Mouse (Mus musculus) layer of hippocampus, adult 18-20 months (tissue): ENCODE results near the gene Disp3. TPM values are rescaled to one million over a fixed set of nuclear protein-coding genes. Genes with fewer than 3 reads are reported as not detected.
A peak's percentile ranks its signal among the peaks of the same experiment; 100 is the strongest.

Source experiments
- DNase-seq, 2 experiments: peaks; one replicate each; pipeline ENCODE4 v3.0.0; 2022; ENCODE audit warnings: low spot score in 2 of 2
- long read RNA-seq: library from polyadenylated mRNA; stranded (forward); transcript quantifications from one replicate; pipeline ENCODE4 v2.0.0, GENCODE M21; 2021
- total RNA-seq, 2 experiments: library from RNA; stranded (reverse); gene quantifications; 2 replicates each; pipeline ENCODE4 v1.2.3; 2021

Disp3 gene
- total RNA-seq = 10 to 100 TPM; 34.2 to 37.7 TPM
- long read RNA-seq, full-length matches to known transcripts = 53 of 90 reads
- long read RNA-seq, partial matches to known transcripts = 11 of 90 reads
- long read RNA-seq, other reads (novel, unspliced or antisense) = 26 of 90 reads

DNA sequence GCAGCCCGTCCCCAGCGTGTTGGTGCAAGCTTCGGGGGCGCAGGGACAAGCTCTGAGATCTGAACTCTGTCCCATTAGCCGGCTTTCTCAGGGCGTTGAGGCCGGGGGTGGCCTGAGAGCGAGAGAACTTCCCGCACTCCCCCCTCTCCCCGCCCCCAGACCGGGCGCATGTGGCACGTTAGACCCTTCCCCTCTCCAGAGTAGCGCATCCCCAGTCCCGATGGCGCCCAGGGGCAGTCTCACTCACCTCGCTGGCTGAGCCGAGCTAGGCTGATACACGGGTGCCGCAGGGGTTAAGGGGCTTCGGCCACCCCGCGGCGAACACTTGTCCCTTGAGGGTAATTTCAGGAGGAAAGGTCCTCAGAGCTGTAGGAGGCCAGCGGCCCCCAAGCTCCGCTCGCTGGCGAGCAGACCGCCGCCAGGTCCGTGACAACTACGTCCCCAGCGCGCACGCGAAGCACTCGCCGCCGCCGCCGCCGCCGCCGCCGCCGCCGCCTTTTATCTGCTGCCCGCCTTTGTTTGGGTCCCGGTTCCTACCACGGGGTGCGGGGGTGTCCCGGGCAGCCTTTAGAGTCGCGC is at the start of gene Disp3:
Gene Disp3, minus strand, starts transcription at position 490 of the 579 bp plus-strand sequence.
- no peak for DNase-seq

GRCm38 (mm10) chr4:148330269-148330668 is 42.5 kb upstream of the Disp3 start:
- no peak for DNase-seq

DNA sequence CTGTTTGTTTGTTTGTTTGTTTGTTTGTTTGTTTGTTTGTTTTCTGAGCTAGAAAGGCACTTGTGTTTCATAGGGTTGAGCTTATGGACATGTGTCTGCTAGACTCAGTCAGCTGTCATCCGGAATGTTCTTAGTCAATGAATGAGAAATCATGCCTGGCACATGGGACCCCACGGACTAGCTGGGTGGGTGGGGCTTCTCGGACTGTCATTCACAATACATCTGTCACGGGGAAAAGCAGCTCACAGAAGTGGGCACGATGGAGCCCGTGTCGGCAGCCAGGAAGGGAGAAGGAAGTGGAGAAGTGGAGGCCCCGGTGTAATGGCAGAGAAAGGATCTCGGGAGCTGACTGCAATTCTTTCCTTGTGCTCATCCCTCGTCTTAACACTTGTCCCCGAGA is 41.7 kb upstream of the Disp3 start:
- no peak for DNase-seq

GRCm38 (mm10) chr4:148328237-148328636 is 40.5 kb upstream of the Disp3 start:
- no peak for DNase-seq

DNA sequence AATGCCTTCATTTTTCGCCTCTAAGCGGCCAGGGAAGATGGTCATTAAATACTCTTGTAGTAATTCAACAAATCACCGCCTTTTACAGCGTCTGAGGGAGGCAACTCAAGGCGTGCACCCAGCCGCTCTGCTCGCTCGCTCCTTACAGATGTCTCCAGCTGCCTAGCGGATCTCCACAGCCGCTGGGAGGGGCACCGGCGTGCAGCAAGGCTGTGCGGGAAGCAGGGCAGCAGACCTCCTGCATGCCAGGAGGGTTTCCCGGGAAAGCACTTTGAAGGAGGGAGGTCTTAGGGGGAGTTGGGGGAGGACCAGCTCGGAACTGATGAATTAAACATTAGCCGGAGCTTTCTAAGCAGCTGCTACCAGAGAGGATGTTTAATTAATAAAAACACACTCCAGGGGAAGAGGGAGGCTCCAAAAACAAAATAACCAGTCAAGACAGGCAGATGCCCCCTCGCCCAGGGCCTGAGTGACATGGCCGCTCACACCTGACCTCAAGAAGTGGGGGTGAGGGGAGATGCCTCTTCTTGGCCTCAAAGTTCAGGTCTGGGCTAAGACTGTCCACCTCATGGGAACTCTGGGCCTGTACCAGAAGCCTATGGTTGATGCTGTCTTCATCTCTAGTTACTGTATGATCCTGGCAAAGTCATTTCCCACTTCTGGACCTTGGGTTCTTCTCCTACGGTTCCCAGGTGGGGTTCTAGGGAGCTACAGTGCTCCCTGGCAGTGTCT is 39.7 kb upstream of the Disp3 start:
- peak in 1 of 2 experiments; percentile 30 for DNase-seq

- no peak for DNase-seq
Observed at GRCm38 (mm10) chr4:148326791-148327190, 39.0 kb upstream of the Disp3 start.

GRCm38 (mm10) chr4:148325951-148326350 is 38.2 kb upstream of the Disp3 start:
- no peak for DNase-seq

- no peak for DNase-seq
Observed at GRCm38 (mm10) chr4:148325057-148325456, 37.3 kb upstream of the Disp3 start.

- peak in 1 of 2 experiments; percentile 43 for DNase-seq
Observed at GRCm38 (mm10) chr4:148322152-148322551, 34.4 kb upstream of the Disp3 start.

DNA sequence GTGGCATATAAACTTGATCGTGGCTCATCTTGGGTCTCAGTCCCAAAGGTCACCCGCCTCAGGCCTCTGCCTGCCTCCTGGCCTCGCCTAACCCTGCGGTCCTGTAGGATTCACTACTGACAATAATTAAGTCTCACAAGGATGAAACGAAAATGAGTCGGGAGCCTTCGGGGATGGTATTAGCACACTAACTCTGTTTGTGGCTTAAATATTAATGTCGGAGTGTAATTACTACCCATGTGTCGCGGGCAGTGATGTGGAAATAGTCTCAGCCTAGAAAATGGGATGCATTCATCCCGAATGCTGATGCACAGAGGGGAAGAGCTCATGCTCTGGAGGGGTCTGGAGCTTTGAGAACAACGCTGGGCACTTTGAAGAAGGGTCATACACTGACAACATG is 31.6 kb upstream of the Disp3 start:
- DNase-seq = no peak

DNA sequence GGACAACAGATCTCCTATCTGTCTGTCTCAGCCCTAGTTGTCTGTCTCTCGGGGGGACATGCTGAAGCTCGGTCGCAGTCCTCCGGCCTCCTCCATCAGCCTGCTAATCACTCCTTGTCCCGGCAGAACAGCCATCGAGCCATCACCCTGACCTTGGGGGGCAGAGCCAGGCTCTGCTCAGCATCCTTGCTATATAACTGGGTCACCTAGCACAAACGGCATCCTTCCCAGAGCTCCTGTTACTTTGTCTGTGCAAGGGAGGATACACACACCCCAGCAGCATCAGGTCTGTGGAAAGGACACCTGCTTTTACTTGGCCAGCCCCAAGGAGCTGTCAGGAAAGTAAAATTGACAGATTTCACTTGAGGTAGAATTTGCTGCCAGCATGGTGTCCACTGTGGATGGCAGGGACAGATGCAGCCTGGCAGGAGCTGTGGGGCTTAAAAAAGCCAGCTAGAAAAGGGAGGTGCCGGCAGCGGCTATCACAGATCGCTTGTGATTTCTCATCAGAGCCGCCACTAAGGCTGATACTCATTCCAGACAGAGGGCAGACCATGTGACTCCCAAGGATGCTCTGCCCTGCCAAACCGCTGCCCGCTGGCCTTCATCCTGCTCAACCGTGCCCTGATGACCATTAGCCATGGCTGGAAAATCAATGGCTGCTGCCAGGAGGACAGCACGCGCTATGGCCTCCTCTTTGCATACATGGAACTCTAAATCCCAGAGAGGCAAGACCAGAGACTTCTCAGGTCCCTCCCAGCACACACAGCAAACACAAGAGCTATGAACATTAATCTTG is 27.8 kb upstream of the Disp3 start:
- DNase-seq = no peak

- DNase-seq = peak; percentile 66 to 77
Observed at GRCm38 (mm10) chr4:148314396-148314795, 26.6 kb upstream of the Disp3 start.

DNA sequence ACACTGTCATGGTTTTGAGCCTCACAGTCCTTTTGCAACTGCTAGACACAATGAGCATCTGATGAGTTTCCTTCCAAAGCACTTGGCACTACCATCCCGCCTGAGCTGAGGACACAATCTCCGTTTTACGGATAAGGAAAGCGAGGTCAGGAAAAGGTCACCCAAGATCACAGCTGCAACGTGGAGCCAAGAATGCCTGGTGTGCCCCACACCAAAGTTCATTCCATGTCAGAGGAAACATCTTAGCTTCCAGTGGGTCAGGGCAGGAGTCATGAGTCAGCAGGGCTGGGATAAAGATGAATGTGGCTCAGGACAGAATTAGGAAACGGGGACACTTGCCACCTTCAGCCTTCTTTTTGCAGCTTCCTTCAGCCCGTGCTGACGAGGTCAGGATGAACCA is 25.8 kb upstream of the Disp3 start:
- no peak for DNase-seq

- DNase-seq = no peak
Observed at GRCm38 (mm10) chr4:148312296-148313116, 24.7 kb upstream of the Disp3 start.

DNA sequence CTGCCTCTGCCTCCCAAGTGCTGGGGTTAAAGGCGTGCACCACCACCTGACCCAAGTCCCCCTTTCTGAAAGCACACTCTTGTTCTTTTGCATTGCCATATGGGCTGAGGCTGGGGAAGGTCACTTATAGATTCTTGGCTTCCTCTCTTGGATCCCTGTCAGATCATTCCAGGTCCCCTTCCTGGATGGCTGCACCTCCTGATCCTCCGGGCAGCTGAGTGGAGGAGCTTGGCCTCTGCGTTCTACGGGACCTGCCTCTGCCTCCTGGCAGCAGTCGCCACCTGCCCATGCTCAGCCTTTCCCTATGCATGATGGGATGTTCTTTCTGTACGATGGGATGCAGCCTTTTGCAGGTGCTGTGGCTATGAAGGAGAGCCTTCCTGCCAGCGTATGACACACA is 23.1 kb upstream of the Disp3 start:
- DNase-seq = no peak

DNA sequence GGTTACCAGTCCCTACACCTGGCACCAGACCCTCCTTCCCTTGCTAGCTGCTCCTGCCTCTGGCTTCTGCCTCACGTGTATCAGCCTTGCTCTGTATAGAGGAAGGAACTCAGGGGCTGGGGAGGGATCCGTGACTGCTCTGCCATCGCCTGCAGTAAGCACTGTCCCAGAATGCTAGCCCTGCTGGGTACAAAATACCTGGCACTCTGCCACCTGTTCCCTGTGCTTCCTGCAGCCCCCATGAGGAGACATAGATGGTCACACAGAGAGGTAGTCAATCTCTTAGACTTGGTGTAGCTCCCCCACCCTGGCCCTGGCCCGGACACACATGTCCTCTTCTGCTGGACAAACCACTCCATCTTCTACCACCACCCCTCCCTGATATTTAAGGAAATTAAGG is 22.4 kb upstream of the Disp3 start:
- no peak for DNase-seq

- DNase-seq = no peak
Observed at GRCm38 (mm10) chr4:148306406-148307083, 18.8 kb upstream of the Disp3 start.

GRCm38 (mm10) chr4:148298720-148299119 is 11.0 kb upstream of the Disp3 start:
- DNase-seq = no peak

GRCm38 (mm10) chr4:148297640-148298039 is 9.9 kb upstream of the Disp3 start:
- no peak for DNase-seq

- no peak for DNase-seq
Observed at GRCm38 (mm10) chr4:148293319-148293718, 5.6 kb upstream of the Disp3 start.
